Mouse (Mus musculus) liver, embryonic 14.5 days (tissue): Measurements from ENCODE around the gene Hydin. TPM values are rescaled to one million over a fixed set of nuclear protein-coding genes. Genes with fewer than 3 reads are reported as not detected.
"Not testable (repeated sequence)": the region's sequence is repeated elsewhere in the genome, so short reads cannot be mapped to it uniquely, and the experiment has no call there.

Experiments used
- ATAC-seq: fragments of 200-750 bp; cut with Nextera tagmentation; 2 replicates; pipeline ENCODE4 v1.8.0; 2017; ENCODE audit warnings: moderate number of reproducible peaks, mild to moderate bottlenecking, moderate library complexity; ENCODE audit not compliant: insufficient read depth
- DNase-seq, 3 experiments: peaks; one replicate each; pipeline ENCODE4 v3.0.0-alpha.2; 2012 to 2013; ENCODE audit warnings: low read depth in 3 of 3, low spot score in 3 of 3
- H3K27ac ChIP-seq: fragments of 300-500 bp; sonication (generic); 2 replicates; pipeline ENCODE4 v1.5.1; 2014; ENCODE audit warnings: moderate library complexity, mild to moderate bottlenecking, control low read depth, inconsistent platforms
- H3K27me3 ChIP-seq: fragments of 300-500 bp; sonication (generic); 2 replicates; pipeline ENCODE4 v1.6.1; 2014; ENCODE audit warnings: mild to moderate bottlenecking, low read length, moderate library complexity; ENCODE audit not compliant: control insufficient read depth, insufficient read depth
- H3K36me3 ChIP-seq: fragments of 300-500 bp; sonication (generic); replicated peaks from 2 replicates; pipeline ENCODE4 v1.6.1; 2014; ENCODE audit warnings: low read depth; ENCODE audit not compliant: control insufficient read depth, insufficient read depth
- H3K4me1 ChIP-seq, 2 experiments: fragments of 200-500 bp in 1 of 2; fragments of 300-500 bp in 1 of 2; sonication (generic) in 1 of 2; replicated peaks; 2 replicates each; pipeline ENCODE4 v1.6.1; 2012 to 2014; ENCODE audit warnings: antibody characterized with exemption in 1 of 2, inconsistent platforms in 1 of 2, low read length in 1 of 2; ENCODE audit not compliant: control insufficient read depth in 2 of 2, insufficient read depth in 2 of 2
- H3K4me2 ChIP-seq: fragments of 300-500 bp; sonication (generic); 2 replicates; pipeline ENCODE4 v1.6.1; 2014; ENCODE audit warnings: low read depth, mild to moderate bottlenecking, control low read depth, moderate library complexity
- H3K4me3 ChIP-seq, 2 experiments: fragments of 200-500 bp in 1 of 2; fragments of 300-500 bp in 1 of 2; sonication (generic) in 1 of 2; 2 replicates each; pipeline ENCODE4 v1.5.1; 2012 to 2014; ENCODE audit warnings: low read depth in 2 of 2, low read length in 2 of 2, mild to moderate bottlenecking in 2 of 2, control low read depth in 1 of 2, inconsistent platforms in 1 of 2, moderate library complexity in 1 of 2; ENCODE audit not compliant: insufficient read depth in 1 of 2
- H3K9ac ChIP-seq: fragments of 300-500 bp; sonication (generic); replicated peaks from 2 replicates; pipeline ENCODE4 v1.6.1; 2014; ENCODE audit warnings: mild to moderate bottlenecking, control low read depth, moderate library complexity
- H3K9me3 ChIP-seq: fragments of 300-500 bp; sonication (generic); 2 replicates; pipeline ENCODE4 v1.6.1; 2016; ENCODE audit warnings: low read length, mixed read lengths; ENCODE audit not compliant: control insufficient read depth
- CTCF ChIP-seq: IDR thresholded peaks from 2 replicates; pipeline ENCODE4 v1.5.1; 2016; ENCODE audit warnings: antibody characterized with exemption, low read depth, control low read depth
- EP300 ChIP-seq: IDR thresholded peaks from 2 replicates; pipeline ENCODE4 v1.6.1; 2016; ENCODE audit warnings: antibody characterized with exemption, low read depth
- WGBS: fragments of 180-500 bp; shearing (Covaris S2); extraction: QIAGEN DNeasy Blood & Tissue Kit; methylation state at CpG from one replicate; pipeline ENCODE4 v1.1.7; 2014; ENCODE audit not compliant: insufficient replicate concordance; 5-methylcytosine and 5-hydroxymethylcytosine counted together
- polyA plus RNA-seq, 2 experiments: library from polyadenylated mRNA; depleted of rRNA in 1 of 2; stranded (reverse) in 1 of 2; unstranded in 1 of 2; fragments of >200 nt; fragmentation: Nextera tagmentation in 1 of 2; extraction: Ambion mirVana in 1 of 2; gene quantifications; 2 replicates each; pipeline versions ENCODE4 v1.2.1 to v1.2.3; 2012 to 2014

Hydin gene
- polyA plus RNA-seq, 2 experiments, result 0.03 to 0.10 TPM

GRCm38 (mm10) chr8:110372836-110373235, 106.1 kb downstream of the Hydin start:
- Histone ChIP-seq H3K27me3 (no peaks in the 10 kb centered on the region), H3K4me1 (no peaks in the 10 kb centered on the region), H3K9ac (no peak overlapping the region), H3K36me3 (no peaks in the 10 kb centered on the region), H3K4me3 (no peak overlapping the region), H3K27ac (no peak overlapping the region), H3K9me3 (no peaks in the 10 kb centered on the region), H3K4me2 (no peak overlapping the region)
- ATAC-seq (no peak), DNase-seq (no peak)
- no peak for TF ChIP-seq CTCF
- no peak for TF ChIP-seq EP300
- 63% methylated on average over 13 of the region's 13 CpGs for WGBS

GRCm38 (mm10) chr8:110373695-110374094, 106.9 kb downstream of the Hydin start:
- no peak for DNase-seq

GRCm38 (mm10) chr8:110382751-110383150, 116.0 kb downstream of the Hydin start:
- TF ChIP-seq CTCF (no peak), EP300 (no peak)
- no peak overlapping the region for H3K27ac ChIP-seq
- 47% methylated on average over 8 of the region's 8 CpGs for WGBS

More at GRCm38 (mm10) chr8:110373695-110374094, 106.9 kb downstream of the Hydin start:
- Histone ChIP-seq H3K27me3 (no peaks in the 10 kb centered on the region), H3K27ac (no peak overlapping the region), H3K9me3 (no peaks in the 10 kb centered on the region), H3K4me3 (no peak overlapping the region), H3K36me3 (no peaks in the 10 kb centered on the region), H3K4me1 (no peaks in the 10 kb centered on the region), H3K9ac (no peak overlapping the region), H3K4me2 (no peak overlapping the region)
- ATAC-seq, result no peak
- TF ChIP-seq EP300, result no peak
- peak; percentile 2; the same call in 1 of the 2 replicates for TF ChIP-seq CTCF
- WGBS, result 60% methylated on average over 4 of the region's 4 CpGs

DNA sequence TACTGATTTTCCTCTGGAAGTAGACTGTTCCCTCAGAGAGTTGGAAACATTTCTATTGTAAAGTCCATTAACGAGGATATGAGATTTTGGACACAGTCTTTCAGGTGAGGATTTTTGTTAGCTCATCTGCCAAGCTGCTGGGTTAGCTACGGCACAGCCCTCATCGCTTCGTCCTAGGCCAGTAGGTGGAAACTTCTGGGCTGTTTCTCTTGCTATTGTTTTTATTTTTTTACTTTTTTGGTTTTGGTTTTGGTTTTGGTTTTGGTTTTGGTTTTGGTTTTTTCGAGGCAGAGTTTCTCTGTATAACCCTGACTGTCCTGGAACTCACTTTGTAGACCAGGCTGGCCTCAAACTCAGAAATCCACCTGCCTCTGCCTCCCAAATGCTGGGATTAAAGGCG, 117.9 kb downstream of the Hydin start:
- not testable (repeated sequence) for H3K36me3 ChIP-seq, ATAC-seq, H3K4me2 ChIP-seq, H3K4me1 ChIP-seq, H3K9me3 ChIP-seq, H3K27ac ChIP-seq, H3K27me3 ChIP-seq, H3K9ac ChIP-seq, DNase-seq, H3K4me3 ChIP-seq
- whole genome bisulfite sequencing, result 57% methylated on average over 6 of the region's 6 CpGs

More at GRCm38 (mm10) chr8:110382751-110383150, 116.0 kb downstream of the Hydin start:
- H3K4me1 ChIP-seq, result no peaks in the 10 kb centered on the region
- no peak overlapping the region for H3K9ac ChIP-seq
- DNase-seq (no peak), ATAC-seq (no peak)
- H3K36me3 ChIP-seq, result no peaks in the 10 kb centered on the region
- no peaks in the 10 kb centered on the region for H3K27me3 ChIP-seq
- H3K4me3 ChIP-seq, result no peak overlapping the region
- H3K9me3 ChIP-seq, result no peaks in the 10 kb centered on the region
- no peak overlapping the region for H3K4me2 ChIP-seq

GRCm38 (mm10) chr8:110395656-110396055, 128.9 kb downstream of the Hydin start:
- Histone ChIP-seq H3K27ac (no peak overlapping the region), H3K27me3 (no peaks in the 10 kb centered on the region), H3K4me2 (no peak overlapping the region), H3K9me3 (no peaks in the 10 kb centered on the region), H3K36me3 (no peaks in the 10 kb centered on the region), H3K4me3 (no peak overlapping the region), H3K4me1 (no peaks in the 10 kb centered on the region), H3K9ac (no peak overlapping the region)
- WGBS, result 39% methylated on average over 4 of the region's 4 CpGs
- no peak for ATAC-seq
- DNase-seq, result no peak
- no peak for TF ChIP-seq CTCF
- no peak for TF ChIP-seq EP300
